Mouse (Mus musculus): ENCODE results near the gene Plekhh2. TPM values are rescaled to one million over a fixed set of nuclear protein-coding genes. Genes with fewer than 3 reads are reported as not detected.

The Plekhh2 gene
- total and polyA plus RNA-seq, 3 experiments, result 0.21 to 1.7 (median 1.1) TPM

DNA sequence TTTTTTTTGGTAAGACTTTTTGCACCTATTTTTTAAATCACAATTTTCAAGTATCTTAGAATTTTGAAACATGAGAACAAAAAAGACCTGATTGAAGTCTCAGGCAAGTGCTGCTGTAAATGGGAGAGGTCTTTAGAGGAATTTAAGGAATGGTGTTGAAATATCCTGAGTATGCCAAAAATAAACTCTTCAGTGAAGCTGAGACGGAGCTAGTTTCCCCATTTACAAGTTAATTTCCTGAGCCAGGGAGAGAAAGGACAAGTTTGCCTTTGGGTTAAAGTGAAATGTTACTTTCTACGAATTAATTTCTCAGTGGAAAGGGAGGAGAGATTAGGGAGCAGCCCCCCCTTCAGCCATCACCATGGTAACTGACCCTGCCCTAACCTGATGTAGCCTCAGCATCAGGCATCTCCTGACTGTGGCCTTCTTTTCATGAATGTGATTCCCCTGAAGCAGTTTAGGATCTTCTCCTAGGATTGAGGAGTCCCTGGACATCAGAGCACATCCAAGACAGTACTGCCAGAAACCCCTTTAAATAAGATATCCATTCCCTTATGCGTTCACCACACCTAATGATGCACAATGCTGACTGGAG lies 18.6 kb downstream of the Plekhh2 start:
- in situ Hi-C loops (cut with MboI; ENCODE audit: low pct_ligation_motif_present, low pct_unique_long_range_greater_than_20kb, low sequenced_read_pairs) (no loop called here), dilution Hi-C loops (cut with MboI; ENCODE audit: extremely low pct_ligation_motif_present, extremely low pct_unique_long_range_greater_than_20kb, low sequenced_read_pairs) (no loop called here)
- no peaks in the 10 kb centered on the region for H3K79me2 ChIP-seq (replicated peaks; ENCODE audit: control insufficient read depth, extremely low read depth, insufficient read depth, poor library complexity, severe bottlenecking)
- no peaks in the 10 kb centered on the region for H3K9me3 ChIP-seq (replicated peaks; ENCODE audit: low read length)
- H3K4me2 ChIP-seq (ENCODE audit: insufficient read depth, low read depth, poor library complexity, severe bottlenecking), result no peak overlapping the region
- H3K27ac ChIP-seq (ENCODE audit: insufficient read depth, low read depth), result no peak overlapping the region
- no peaks in the 10 kb centered on the region for H3K27me3 ChIP-seq (replicated peaks)
- H3K4me3 ChIP-seq (replicated peaks in 1 of 3; ENCODE audit: low read depth in 2 of 3, low read length in 2 of 3, poor library complexity in 1 of 3), result no peak overlapping the region
- TF ChIP-seq GABPA (IDR thresholded peaks at IDR 0.05; ENCODE audit: insufficient replicate concordance, low read depth, low read length) (no peak), MAX (IDR thresholded peaks at IDR 0.05; ENCODE audit: low read length) (no peak), USF1 (IDR thresholded peaks at IDR 0.05; ENCODE audit: low read depth, low read length) (no peak), CTCF (conservative IDR thresholded peaks at IDR 0.05 in 1 of 2, IDR thresholded peaks at IDR 0.05 in 1 of 2; ENCODE audit: low read depth in 2 of 2, low read length in 2 of 2) (no peak), NELFE (IDR thresholded peaks at IDR 0.05; ENCODE audit: low read depth, low read length) (no peak), KAT2A (IDR thresholded peaks at IDR 0.05; ENCODE audit: insufficient replicate concordance, low read length) (no peak), BHLHE40 (IDR thresholded peaks at IDR 0.05; ENCODE audit: low read depth, low read length) (no peak), ZMIZ1 (IDR thresholded peaks at IDR 0.05; ENCODE audit: low read depth, low read length) (no peak), MEF2A (IDR thresholded peaks at IDR 0.05; ENCODE audit: borderline replicate concordance, low read depth, low read length) (no peak), ZC3H11A (IDR thresholded peaks at IDR 0.05; ENCODE audit: low read depth, low read length) (no peak), PAX5 (IDR thresholded peaks at IDR 0.05; ENCODE audit: low read length) (no peak), ETS1 (conservative IDR thresholded peaks at IDR 0.05; ENCODE audit: low read depth, low read length) (no peak), RAD21 (IDR thresholded peaks at IDR 0.05; ENCODE audit: low read depth, low read length) (no peak), MYC (IDR thresholded peaks at IDR 0.05; ENCODE audit: low read depth, low read length) (no peak), E2F4 (IDR thresholded peaks at IDR 0.05; ENCODE audit: insufficient replicate concordance, low read depth, low read length) (no peak), IRF4 (IDR thresholded peaks at IDR 0.05; ENCODE audit: low read depth, low read length) (no peak)
- H3K36me3 ChIP-seq (replicated peaks in 1 of 2; ENCODE audit: control insufficient read depth in 1 of 2, insufficient read depth in 1 of 2, low read length in 1 of 2), result no peaks in the 10 kb centered on the region
- no peak for DNase-seq (ENCODE audit: extremely low read depth)
- H3K4me1 ChIP-seq (ENCODE audit: control insufficient read depth in 1 of 2, insufficient read depth in 2 of 2), result no peaks in the 10 kb centered on the region
- no peak overlapping the region for H3K9ac ChIP-seq (ENCODE audit: insufficient read depth, low read depth)

DNA sequence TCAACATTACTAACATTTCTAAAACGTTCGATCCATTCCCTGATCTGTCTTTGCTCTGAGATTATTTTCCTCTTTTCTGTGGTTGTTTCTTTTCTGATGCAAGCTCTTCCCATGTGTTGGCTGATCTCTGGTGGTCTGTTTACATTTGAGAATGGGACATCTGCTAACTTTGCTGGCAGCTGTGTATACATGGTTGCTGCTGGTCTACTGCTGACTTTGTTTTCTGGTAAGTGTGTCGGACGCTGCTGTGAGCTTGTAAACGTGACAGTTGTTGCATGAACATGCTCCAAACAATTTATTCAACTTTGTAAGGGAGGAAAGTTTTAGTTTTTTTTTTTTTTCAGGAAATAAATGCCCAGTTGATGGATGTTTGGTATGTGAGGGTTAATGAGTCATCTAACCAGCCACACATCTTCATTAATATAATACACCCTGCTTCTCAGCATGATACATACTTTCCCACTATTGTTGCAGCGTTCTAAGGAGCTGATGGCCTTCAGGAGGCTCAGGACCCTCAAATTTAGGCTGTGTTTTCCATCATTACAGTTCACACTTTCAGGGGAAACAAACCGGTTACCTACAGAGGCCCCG lies 21.3 kb downstream of the Plekhh2 start:
- H3K4me1 ChIP-seq (ENCODE audit: control insufficient read depth in 1 of 2, insufficient read depth in 2 of 2), result no peaks in the 10 kb centered on the region
- dilution Hi-C loops (cut with MboI; ENCODE audit: extremely low pct_ligation_motif_present, extremely low pct_unique_long_range_greater_than_20kb, low sequenced_read_pairs) (no loop called here), in situ Hi-C loops (cut with MboI; ENCODE audit: low pct_ligation_motif_present, low pct_unique_long_range_greater_than_20kb, low sequenced_read_pairs) (no loop called here)
- TF ChIP-seq ZNF384 (IDR thresholded peaks at IDR 0.05; ENCODE audit: low read depth, low read length) (no peak), POLR2AphosphoS2 (IDR thresholded peaks at IDR 0.05; ENCODE audit: low read depth, low read length) (no peak)
- no peak for DNase-seq (ENCODE audit: extremely low read depth)
- H3K27me3 ChIP-seq (replicated peaks), result no peaks in the 10 kb centered on the region
- H3K79me2 ChIP-seq (replicated peaks; ENCODE audit: control insufficient read depth, extremely low read depth, insufficient read depth, poor library complexity, severe bottlenecking), result no peaks in the 10 kb centered on the region
- H3K36me3 ChIP-seq (replicated peaks in 1 of 2; ENCODE audit: control insufficient read depth in 1 of 2, insufficient read depth in 1 of 2, low read length in 1 of 2), result no peaks in the 10 kb centered on the region
- no peak overlapping the region for H3K27ac ChIP-seq (ENCODE audit: insufficient read depth, low read depth)
- H3K4me3 ChIP-seq (replicated peaks in 1 of 3; ENCODE audit: low read depth in 2 of 3, low read length in 2 of 3, poor library complexity in 1 of 3), result no peak overlapping the region
- H3K4me2 ChIP-seq (ENCODE audit: insufficient read depth, low read depth, poor library complexity, severe bottlenecking), result no peak overlapping the region
- no peak overlapping the region for H3K9ac ChIP-seq (ENCODE audit: insufficient read depth, low read depth)
- peaks cover 2% of the 10 kb centered on the region for H3K9me3 ChIP-seq (replicated peaks; ENCODE audit: low read length)
